Mouse (Mus musculus) liver, embryonic 14.5 days (tissue): Measurements from ENCODE around the gene Ssr2. TPM values are rescaled to one million over a fixed set of nuclear protein-coding genes. Genes with fewer than 3 reads are reported as not detected.
A peak's percentile ranks its signal among the peaks of the same experiment; 100 is the strongest.

ENCODE experiments used
- ATAC-seq: fragments of 200-750 bp; cut with Nextera tagmentation; 2 replicates; pipeline ENCODE4 v1.8.0; 2017; ENCODE audit warnings: moderate number of reproducible peaks, mild to moderate bottlenecking, moderate library complexity; ENCODE audit not compliant: insufficient read depth
- DNase-seq, 3 experiments: peaks; one replicate each; pipeline ENCODE4 v3.0.0-alpha.2; 2012 to 2013; ENCODE audit warnings: low read depth in 3 of 3, low spot score in 3 of 3
- H3K27ac ChIP-seq: fragments of 300-500 bp; sonication (generic); 2 replicates; pipeline ENCODE4 v1.5.1; 2014; ENCODE audit warnings: moderate library complexity, mild to moderate bottlenecking, control low read depth, inconsistent platforms
- H3K27me3 ChIP-seq: fragments of 300-500 bp; sonication (generic); 2 replicates; pipeline ENCODE4 v1.6.1; 2014; ENCODE audit warnings: mild to moderate bottlenecking, low read length, moderate library complexity; ENCODE audit not compliant: control insufficient read depth, insufficient read depth
- H3K36me3 ChIP-seq: fragments of 300-500 bp; sonication (generic); replicated peaks from 2 replicates; pipeline ENCODE4 v1.6.1; 2014; ENCODE audit warnings: low read depth; ENCODE audit not compliant: control insufficient read depth, insufficient read depth
- H3K4me1 ChIP-seq, 2 experiments: fragments of 200-500 bp in 1 of 2; fragments of 300-500 bp in 1 of 2; sonication (generic) in 1 of 2; replicated peaks; 2 replicates each; pipeline ENCODE4 v1.6.1; 2012 to 2014; ENCODE audit warnings: antibody characterized with exemption in 1 of 2, inconsistent platforms in 1 of 2, low read length in 1 of 2; ENCODE audit not compliant: control insufficient read depth in 2 of 2, insufficient read depth in 2 of 2
- H3K4me2 ChIP-seq: fragments of 300-500 bp; sonication (generic); 2 replicates; pipeline ENCODE4 v1.6.1; 2014; ENCODE audit warnings: low read depth, mild to moderate bottlenecking, control low read depth, moderate library complexity
- H3K4me3 ChIP-seq, 2 experiments: fragments of 200-500 bp in 1 of 2; fragments of 300-500 bp in 1 of 2; sonication (generic) in 1 of 2; 2 replicates each; pipeline ENCODE4 v1.5.1; 2012 to 2014; ENCODE audit warnings: low read depth in 2 of 2, low read length in 2 of 2, mild to moderate bottlenecking in 2 of 2, control low read depth in 1 of 2, inconsistent platforms in 1 of 2, moderate library complexity in 1 of 2; ENCODE audit not compliant: insufficient read depth in 1 of 2
- H3K9ac ChIP-seq: fragments of 300-500 bp; sonication (generic); replicated peaks from 2 replicates; pipeline ENCODE4 v1.6.1; 2014; ENCODE audit warnings: mild to moderate bottlenecking, control low read depth, moderate library complexity
- H3K9me3 ChIP-seq: fragments of 300-500 bp; sonication (generic); 2 replicates; pipeline ENCODE4 v1.6.1; 2016; ENCODE audit warnings: low read length, mixed read lengths; ENCODE audit not compliant: control insufficient read depth
- CTCF ChIP-seq: IDR thresholded peaks from 2 replicates; pipeline ENCODE4 v1.5.1; 2016; ENCODE audit warnings: antibody characterized with exemption, low read depth, control low read depth
- EP300 ChIP-seq: IDR thresholded peaks from 2 replicates; pipeline ENCODE4 v1.6.1; 2016; ENCODE audit warnings: antibody characterized with exemption, low read depth
- WGBS: fragments of 180-500 bp; shearing (Covaris S2); extraction: QIAGEN DNeasy Blood & Tissue Kit; methylation state at CpG from one replicate; pipeline ENCODE4 v1.1.7; 2014; ENCODE audit not compliant: insufficient replicate concordance; 5-methylcytosine and 5-hydroxymethylcytosine counted together
- polyA plus RNA-seq, 2 experiments: library from polyadenylated mRNA; depleted of rRNA in 1 of 2; stranded (reverse) in 1 of 2; unstranded in 1 of 2; fragments of >200 nt; fragmentation: Nextera tagmentation in 1 of 2; extraction: Ambion mirVana in 1 of 2; gene quantifications; 2 replicates each; pipeline versions ENCODE4 v1.2.1 to v1.2.3; 2012 to 2014

Gene Ssr2
- polyA plus RNA-seq, 2 experiments: 165 to 173 TPM

DNA sequence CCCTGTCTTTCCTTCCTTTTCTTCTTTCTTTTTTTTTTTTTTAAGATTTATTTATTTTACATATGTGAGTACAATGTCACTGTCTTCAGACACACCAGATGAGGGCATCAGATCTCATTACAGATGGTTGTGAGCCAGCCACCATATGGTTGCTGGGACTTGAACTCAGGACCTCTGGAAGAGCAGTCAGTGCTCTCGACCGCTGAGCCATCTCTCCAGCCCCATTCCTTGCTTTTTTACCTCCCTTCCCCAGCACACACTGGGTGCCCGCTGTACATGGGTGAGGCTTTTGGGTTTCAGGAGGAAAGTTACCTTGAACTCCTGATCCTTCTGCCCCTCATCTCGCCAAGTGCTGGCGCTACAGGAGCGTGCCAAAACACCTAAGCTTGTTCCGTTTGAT, 49.9 kb downstream of the Ssr2 start:
- 82% methylated on average over 7 of the region's 7 CpGs for WGBS
- ATAC-seq (no peak), DNase-seq (no peak)
- TF ChIP-seq EP300: no peak
- TF ChIP-seq CTCF: no peak
- Histone ChIP-seq H3K9ac (no peak overlapping the region), H3K27me3 (no peaks in the 10 kb centered on the region), H3K27ac (no peak overlapping the region), H3K4me1 (peaks cover 13 to 46% of the 10 kb centered on the region in 2 experiments), H3K9me3 (no peaks in the 10 kb centered on the region), H3K36me3 (no peaks in the 10 kb centered on the region; the same call in 1 of the 2 replicates), H3K4me3 (no peak overlapping the region), H3K4me2 (no peak overlapping the region)

DNA sequence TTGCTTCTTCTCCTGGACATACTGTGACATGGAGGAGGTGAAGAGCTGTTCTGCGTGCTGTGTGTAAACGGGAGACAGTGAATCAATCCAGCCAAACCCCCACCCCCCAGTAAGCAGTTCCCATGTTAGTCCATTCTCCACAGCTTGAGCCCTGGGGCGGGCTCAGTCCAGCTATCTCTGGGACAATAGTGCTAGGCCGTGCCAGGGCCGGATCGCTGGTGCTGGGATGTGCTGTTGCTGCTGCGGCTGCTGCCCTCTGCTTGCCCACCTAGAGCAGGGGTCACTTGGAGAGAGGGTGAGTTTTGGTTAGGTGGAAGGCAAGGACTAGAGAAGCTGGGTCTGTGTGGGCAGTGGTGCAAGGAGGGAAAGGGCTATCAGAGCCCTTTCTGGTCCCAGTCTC, 50.6 kb downstream of the Ssr2 start:
- TF ChIP-seq CTCF (no peak), EP300 (no peak)

DNA sequence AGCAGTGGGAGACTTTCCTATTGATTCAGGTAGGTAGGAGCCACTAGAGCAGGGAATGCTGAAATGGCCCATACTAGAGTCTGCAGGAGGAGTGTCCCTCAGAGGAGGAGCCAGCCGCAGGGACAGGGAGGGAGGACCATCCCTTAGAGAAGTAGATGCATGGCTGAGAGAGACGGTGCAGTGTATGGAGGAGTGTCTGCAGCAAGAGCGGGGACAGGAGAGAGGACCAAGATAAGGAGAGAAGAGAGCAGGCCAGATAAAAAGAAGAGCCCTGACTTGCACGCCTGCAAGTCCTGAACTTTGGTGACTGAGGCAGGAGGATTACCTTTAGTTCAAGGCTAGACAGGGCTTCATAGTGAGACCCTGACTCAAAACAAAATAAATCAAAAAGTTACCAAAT, 51.4 kb downstream of the Ssr2 start:
- Histone ChIP-seq H3K4me1 (peaks cover 13 to 41% of the 10 kb centered on the region in 2 experiments), H3K27me3 (no peaks in the 10 kb centered on the region), H3K9me3 (no peaks in the 10 kb centered on the region), H3K36me3 (no peaks in the 10 kb centered on the region; the same call in 1 of the 2 replicates), H3K9ac (no peak overlapping the region), H3K4me3 (no peak overlapping the region), H3K4me2 (no peak overlapping the region), H3K27ac (no peak overlapping the region)
- TF ChIP-seq CTCF (no peak), EP300 (no peak)
- DNase-seq (no peak), ATAC-seq (peak; percentile 78)
- WGBS: 4% methylated on average over 4 of the region's 4 CpGs

More for the DNA sequence above, 50.6 kb downstream of the Ssr2 start:
- ATAC-seq: no peak
- no peak overlapping the region for H3K4me2 ChIP-seq
- no peak overlapping the region for H3K9ac ChIP-seq
- H3K4me3 ChIP-seq: no peak overlapping the region
- no peak overlapping the region for H3K27ac ChIP-seq
- no peaks in the 10 kb centered on the region; the same call in 1 of the 2 replicates for H3K36me3 ChIP-seq
- H3K27me3 ChIP-seq: no peaks in the 10 kb centered on the region
- peaks cover 13 to 43% of the 10 kb centered on the region in 2 experiments for H3K4me1 ChIP-seq
- WGBS: 63% methylated on average over 7 of the region's 7 CpGs
- no peaks in the 10 kb centered on the region for H3K9me3 ChIP-seq
- no peak for DNase-seq

DNA sequence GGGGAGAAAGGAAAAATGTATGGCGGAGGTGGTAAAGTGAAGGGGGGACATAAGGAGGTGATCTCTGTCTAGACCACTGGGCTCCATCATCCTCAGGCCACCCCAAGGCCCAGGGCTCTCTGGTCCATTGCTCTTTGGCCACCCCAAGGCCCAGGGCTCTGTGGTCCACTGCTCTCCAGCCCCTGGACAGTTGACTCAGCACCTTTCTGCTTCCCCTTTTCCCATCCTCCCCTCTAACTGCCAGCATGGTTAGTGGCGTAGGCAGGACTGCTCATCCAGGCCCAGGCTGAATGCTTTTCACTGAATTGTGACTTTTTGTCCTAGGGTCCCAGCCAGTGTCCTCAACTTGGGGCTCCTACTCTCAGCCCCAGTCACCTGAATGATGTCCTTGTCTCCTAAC, 51.9 kb downstream of the Ssr2 start:
- no peak overlapping the region for H3K4me2 ChIP-seq
- H3K27ac ChIP-seq: no peak overlapping the region
- H3K9ac ChIP-seq: no peak overlapping the region
- WGBS: 55% methylated on average over 2 of the region's 2 CpGs
- H3K4me3 ChIP-seq: no peak overlapping the region
- no peak for DNase-seq
- no peaks in the 10 kb centered on the region for H3K9me3 ChIP-seq
- TF ChIP-seq EP300: no peak
- TF ChIP-seq CTCF: no peak
- H3K4me1 ChIP-seq: peaks cover 10 to 40% of the 10 kb centered on the region in 2 experiments
- H3K27me3 ChIP-seq: no peaks in the 10 kb centered on the region
- H3K36me3 ChIP-seq: no peaks in the 10 kb centered on the region; the same call in 1 of the 2 replicates
- ATAC-seq: no peak

DNA sequence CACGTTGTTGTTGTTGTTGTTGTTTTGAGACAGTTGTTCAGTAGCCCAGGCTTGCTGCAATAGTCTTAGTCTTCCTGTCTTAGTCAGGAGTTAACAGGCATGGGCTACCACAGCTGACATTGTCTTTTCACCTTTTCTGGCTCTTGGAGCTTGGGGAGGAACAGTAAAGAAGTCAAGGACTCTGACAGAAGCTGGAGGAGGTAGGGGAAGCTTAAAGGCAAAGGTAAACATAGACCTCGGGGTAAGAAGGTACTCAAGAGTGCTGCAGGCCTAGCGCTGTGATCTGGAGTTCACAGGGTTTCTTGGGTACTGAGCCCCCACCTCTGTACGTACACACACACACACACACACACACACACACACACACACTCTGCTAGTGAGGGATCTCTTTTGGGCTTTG, 53.1 kb downstream of the Ssr2 start:
- no peak overlapping the region for H3K4me2 ChIP-seq
- DNase-seq: no peak
- H3K36me3 ChIP-seq: no peaks in the 10 kb centered on the region; the same call in 1 of the 2 replicates
- no peak overlapping the region for H3K4me3 ChIP-seq
- WGBS: 51% methylated on average over 4 of the region's 4 CpGs
- peaks cover 10 to 35% of the 10 kb centered on the region in 2 experiments for H3K4me1 ChIP-seq
- ATAC-seq: no peak
- no peaks in the 10 kb centered on the region for H3K27me3 ChIP-seq
- H3K27ac ChIP-seq: no peak overlapping the region
- H3K9me3 ChIP-seq: no peaks in the 10 kb centered on the region
- H3K9ac ChIP-seq: no peak overlapping the region
- TF ChIP-seq EP300 (no peak), CTCF (no peak)
